19 mouse cellular contexts compared by ENCODE assay signal in the genomic region with DNA sequence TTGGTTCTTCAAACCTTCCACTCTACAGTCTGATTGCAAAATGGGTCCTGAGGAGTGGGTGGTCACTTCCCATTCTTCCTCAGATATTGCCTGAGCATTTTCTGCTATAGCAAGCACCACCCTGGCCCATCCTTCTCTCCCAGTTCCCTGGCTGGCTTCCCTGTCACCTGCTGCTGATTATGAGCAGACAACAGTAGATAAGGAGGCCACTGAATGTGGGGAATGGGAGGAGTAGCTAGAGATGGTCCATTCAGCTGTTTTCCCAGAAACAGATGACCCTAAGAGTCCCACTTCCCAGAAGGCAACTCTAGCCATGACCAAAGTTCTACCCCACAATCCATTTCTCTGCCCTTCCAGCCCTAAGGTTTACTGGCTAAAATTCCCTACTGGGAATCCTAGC.
"Had no signal": no experiment of that assay in that cellular context is flagged by ENCODE, and none has a peak within 500 bp of the region (broad histone marks: within the 10 kb centered on the region; RNA-seq: fewer than 3 reads in every experiment).

No protein-coding gene starts in this region.

- H3K9me3 ChIP-seq: limb, embryonic 12.5 days; liver, embryonic 13.5 days; megakaryocyte, embryonic 14.5 days; midbrain, embryonic 15.5 days; neural tube, embryonic 13.5 days had no signal

- H3K27me3 ChIP-seq: limb, embryonic 12.5 days; liver, embryonic 13.5 days; midbrain, embryonic 15.5 days; neural tube, embryonic 13.5 days had no signal

- H3K4me3 ChIP-seq: limb, embryonic 12.5 days; liver, embryonic 13.5 days; megakaryocyte, embryonic 14.5 days; midbrain, embryonic 15.5 days; neural tube, embryonic 13.5 days had no signal

- H3K9ac ChIP-seq: limb, embryonic 12.5 days; liver, embryonic 13.5 days; liver, postnatal 0 days; midbrain, embryonic 15.5 days; neural tube, embryonic 13.5 days had no signal

- H3K27ac ChIP-seq: kidney, postnatal 0 days; limb, embryonic 12.5 days; liver, embryonic 13.5 days; macrophage; midbrain, embryonic 15.5 days; neural tube, embryonic 13.5 days had no signal

- H3K36me3 ChIP-seq: limb, embryonic 12.5 days; liver, embryonic 13.5 days; midbrain, embryonic 15.5 days; neural tube, embryonic 13.5 days had no signal

- ATAC-seq: liver, postnatal 0 days; midbrain, embryonic 15.5 days had no signal

- H3K4me2 ChIP-seq: limb, embryonic 12.5 days; liver, embryonic 13.5 days; midbrain, embryonic 11.5 days; midbrain, embryonic 15.5 days; neural tube, embryonic 13.5 days had no signal

- DNase-seq: kidney, adult 9 months; kidney, postnatal 36 days; layer of hippocampus, adult 9-11 months; layer of hippocampus, postnatal 36 days; liver; liver, embryonic 13.5 days; liver, postnatal 0 days; retina, postnatal 1 day; right cerebral cortex, postnatal 4 days; spleen, adult 18-20 months; thymus, adult 2 months; thymus, postnatal 36 days had no signal

- H3K4me1 ChIP-seq: limb, embryonic 12.5 days; liver, embryonic 13.5 days; megakaryocyte, embryonic 14.5 days; midbrain, embryonic 15.5 days; neural tube, embryonic 13.5 days had no signal
